Mouse (Mus musculus) MEL (cell line): Measurements from ENCODE around the gene Clmp. TPM values are rescaled to one million over a fixed set of nuclear protein-coding genes. Genes with fewer than 3 reads are reported as not detected.

ENCODE experiments used
- DNase-seq: peaks from one replicate; pipeline ENCODE4 v3.0.0; 2011; ENCODE audit warnings: low read depth, low spot score
- H3K27ac ChIP-seq: 2 replicates; pipeline ENCODE4 v1.5.1; 2012; ENCODE audit warnings: low read depth, mild to moderate bottlenecking, control low read depth, low read length, moderate library complexity; ENCODE audit not compliant: control insufficient read depth
- H3K27me3 ChIP-seq, 2 experiments: fragments of 150-350 bp in 1 of 2; sonication (generic) in 1 of 2; 2 replicates each; pipeline ENCODE4 v1.6.1; 2012; ENCODE audit warnings: low read length in 2 of 2, mild to moderate bottlenecking in 2 of 2, improper control_type of control experiment in 1 of 2, moderate library complexity in 1 of 2; ENCODE audit not compliant: insufficient read depth in 2 of 2, control insufficient read depth in 1 of 2
- H3K36me3 ChIP-seq, 2 experiments: 2 replicates each; pipeline ENCODE4 v1.6.1; 2012 to 2014; ENCODE audit warnings: low read length in 2 of 2, improper control_type of control experiment in 1 of 2, inconsistent platforms in 1 of 2, mild to moderate bottlenecking in 1 of 2; ENCODE audit not compliant: insufficient read depth in 2 of 2, control insufficient read depth in 1 of 2
- H3K4me1 ChIP-seq, 2 experiments: fragments of 150-350 bp in 1 of 2; sonication (generic) in 1 of 2; 2 replicates each; pipeline ENCODE4 v1.6.1; 2012; ENCODE audit warnings: low read length in 2 of 2, improper control_type of control experiment in 1 of 2, mild to moderate bottlenecking in 1 of 2; ENCODE audit not compliant: insufficient read depth in 2 of 2, control insufficient read depth in 1 of 2
- H3K4me3 ChIP-seq, 2 experiments: fragments of 150-350 bp in 1 of 2; sonication (generic) in 1 of 2; 2 replicates each; pipeline ENCODE4 v1.5.1; 2012; ENCODE audit warnings: low read depth in 2 of 2, low read length in 2 of 2, mild to moderate bottlenecking in 2 of 2, moderate library complexity in 2 of 2, control low read depth in 1 of 2, improper control_type of control experiment in 1 of 2; ENCODE audit not compliant: control insufficient read depth in 1 of 2, insufficient read depth in 1 of 2
- H3K79me2 ChIP-seq: 2 replicates; pipeline ENCODE4 v1.6.1; 2012; ENCODE audit warnings: mild to moderate bottlenecking, low read length, moderate library complexity; ENCODE audit not compliant: control insufficient read depth, poor library complexity, insufficient read depth
- H3K9ac ChIP-seq: 2 replicates; pipeline ENCODE4 v1.6.1; 2012; ENCODE audit warnings: low read depth, mild to moderate bottlenecking, control low read depth, low read length, moderate library complexity; ENCODE audit not compliant: control insufficient read depth, poor library complexity, severe bottlenecking
- H3K9me3 ChIP-seq: fragments of 150-350 bp; sonication (generic); replicated peaks from 2 replicates; pipeline ENCODE4 v1.6.1; 2012; ENCODE audit warnings: mild to moderate bottlenecking, low read length, improper control_type of control experiment, moderate library complexity; ENCODE audit not compliant: insufficient read depth
- BHLHE40 ChIP-seq: IDR thresholded peaks from 2 replicates; pipeline ENCODE4 v1.6.1; 2012; ENCODE audit warnings: low read depth, mild to moderate bottlenecking, inconsistent platforms, low read length, improper control_type of control experiment, borderline replicate concordance
- CTCF ChIP-seq, 3 experiments: IDR thresholded peaks in 2 of 3; conservative IDR thresholded peaks in 1 of 3; 2 replicates each; pipeline ENCODE4 v1.5.1; 2011 to 2012; ENCODE audit warnings: low read length in 3 of 3, low read depth in 2 of 3, mild to moderate bottlenecking in 2 of 3, improper control_type of control experiment in 1 of 3, inconsistent platforms in 1 of 3, mixed read lengths in 1 of 3, moderate library complexity in 1 of 3; ENCODE audit not compliant: control insufficient read depth in 1 of 3, insufficient read depth in 1 of 3, poor library complexity in 1 of 3, severe bottlenecking in 1 of 3
- EP300 ChIP-seq, 2 experiments: IDR thresholded peaks; 2 replicates each; pipeline ENCODE4 v1.6.1; 2011; ENCODE audit warnings: improper control_type of control experiment in 2 of 2, low read length in 2 of 2, low read depth in 1 of 2, mild to moderate bottlenecking in 1 of 2
- GABPA ChIP-seq: IDR thresholded peaks from 2 replicates; pipeline ENCODE4 v1.6.1; 2012; ENCODE audit warnings: low read depth, mild to moderate bottlenecking, inconsistent platforms, low read length, improper control_type of control experiment, moderate library complexity
- GATA1 ChIP-seq: IDR thresholded peaks from 2 replicates; pipeline ENCODE4 v1.6.1; 2011; ENCODE audit warnings: low read depth, low read length, improper control_type of control experiment
- HCFC1 ChIP-seq: IDR thresholded peaks from 2 replicates; pipeline ENCODE4 v1.6.1; 2012; ENCODE audit warnings: low read depth, mild to moderate bottlenecking, inconsistent platforms, low read length, improper control_type of control experiment, moderate library complexity
- MAFK ChIP-seq: IDR thresholded peaks from 2 replicates; pipeline ENCODE4 v1.6.1; 2011; ENCODE audit warnings: low read depth, mild to moderate bottlenecking, low read length, improper control_type of control experiment, borderline replicate concordance
- MAX ChIP-seq: IDR thresholded peaks from 2 replicates; pipeline ENCODE4 v1.6.1; 2011; ENCODE audit warnings: low read length, improper control_type of control experiment
- MEF2A ChIP-seq: IDR thresholded peaks from 2 replicates; pipeline ENCODE4 v1.6.1; 2014; ENCODE audit warnings: low read depth, mild to moderate bottlenecking, inconsistent platforms, low read length, improper control_type of control experiment; ENCODE audit not compliant: poor library complexity, insufficient replicate concordance, severe bottlenecking; ENCODE audit errors: extremely low read depth
- MXI1 ChIP-seq: IDR thresholded peaks from 2 replicates; pipeline ENCODE4 v1.6.1; 2011; ENCODE audit warnings: mild to moderate bottlenecking, low read depth, low read length, improper control_type of control experiment
- MYB ChIP-seq: IDR thresholded peaks from 2 replicates; pipeline ENCODE4 v1.6.1; 2011; ENCODE audit warnings: mild to moderate bottlenecking, low read depth, low read length, improper control_type of control experiment
- MYC ChIP-seq: IDR thresholded peaks from 2 replicates; pipeline ENCODE4 v1.6.1; 2011; ENCODE audit warnings: low read depth, mild to moderate bottlenecking, low read length, improper control_type of control experiment, moderate library complexity
- NELFE ChIP-seq: IDR thresholded peaks from 2 replicates; pipeline ENCODE4 v1.6.1; 2011; ENCODE audit warnings: low read depth, low read length, improper control_type of control experiment
- POLR2A ChIP-seq, 2 experiments: IDR thresholded peaks; 2 replicates each; pipeline ENCODE4 v1.6.1; 2011 to 2012; ENCODE audit warnings: low read length in 2 of 2, mild to moderate bottlenecking in 2 of 2, control low read depth in 1 of 2, improper control_type of control experiment in 1 of 2, low read depth in 1 of 2, moderate library complexity in 1 of 2; ENCODE audit not compliant: control insufficient read depth in 1 of 2, insufficient read depth in 1 of 2, poor library complexity in 1 of 2
- RAD21 ChIP-seq: IDR thresholded peaks from 2 replicates; pipeline ENCODE4 v1.6.1; 2011; ENCODE audit warnings: mild to moderate bottlenecking, low read depth, low read length, improper control_type of control experiment
- RCOR1 ChIP-seq: IDR thresholded peaks from 2 replicates; pipeline ENCODE4 v1.6.1; 2012; ENCODE audit warnings: low read depth, mild to moderate bottlenecking, inconsistent platforms, low read length, improper control_type of control experiment
- SMC3 ChIP-seq: IDR thresholded peaks from 2 replicates; pipeline ENCODE4 v1.6.1; 2011; ENCODE audit warnings: low read depth, low read length, improper control_type of control experiment
- TAL1 ChIP-seq: IDR thresholded peaks from 2 replicates; pipeline ENCODE4 v1.6.1; 2012; ENCODE audit warnings: mild to moderate bottlenecking, inconsistent platforms, low read length, moderate library complexity, mixed read lengths
- UBTF ChIP-seq: IDR thresholded peaks from 2 replicates; pipeline ENCODE4 v1.6.1; 2012; ENCODE audit warnings: low read depth, mild to moderate bottlenecking, inconsistent platforms, low read length, improper control_type of control experiment, moderate library complexity, borderline replicate concordance; ENCODE audit not compliant: insufficient read depth
- USF2 ChIP-seq, 2 experiments: IDR thresholded peaks; 2 replicates each; pipeline ENCODE4 v1.6.1; 2011 to 2012; ENCODE audit warnings: improper control_type of control experiment in 2 of 2, low read length in 2 of 2, borderline replicate concordance in 1 of 2, inconsistent platforms in 1 of 2, low read depth in 1 of 2, mild to moderate bottlenecking in 1 of 2; ENCODE audit not compliant: insufficient read depth in 1 of 2
- ZMIZ1 ChIP-seq: IDR thresholded peaks from 2 replicates; pipeline ENCODE4 v1.6.1; 2012; ENCODE audit warnings: low read depth, mild to moderate bottlenecking, inconsistent platforms, low read length, improper control_type of control experiment, moderate library complexity
- ZNF384 ChIP-seq: IDR thresholded peaks from 2 replicates; pipeline ENCODE4 v1.6.1; 2012; ENCODE audit warnings: low read depth, mild to moderate bottlenecking, inconsistent platforms, low read length, improper control_type of control experiment
- polyA plus RNA-seq, 2 experiments: library from polyadenylated mRNA; stranded (reverse) in 1 of 2; unstranded in 1 of 2; fragments of >175 nt in 1 of 2; fragments of >200 nt in 1 of 2; gene quantifications; 2 replicates each; pipeline versions ENCODE4 v1.2.1 to v1.2.4; 2012; ENCODE audit warnings: low replicate concordance in 2 of 2, low read depth in 1 of 2; ENCODE audit not compliant: insufficient read length in 2 of 2, insufficient read depth in 1 of 2, missing spikeins in 1 of 2
- total RNA-seq: library from RNA; depleted of rRNA; stranded (reverse); fragments of 300-350 nt; gene quantifications from 2 replicates; pipeline ENCODE4 v1.2.3, GENCODE M21; 2012

The Clmp gene
- total and polyA plus RNA-seq, 3 experiments, result not detected

GRCm38 (mm10) chr9:40687053-40687452 is 1.3 kb downstream of the Clmp start:
- Histone ChIP-seq H3K9me3 (no peaks in the 10 kb centered on the region), H3K79me2 (no peaks in the 10 kb centered on the region), H3K27ac (no peak overlapping the region), H3K36me3 (no peaks in the 10 kb centered on the region), H3K9ac (no peak overlapping the region), H3K27me3 (no peaks in the 10 kb centered on the region), H3K4me1 (no peaks in the 10 kb centered on the region), H3K4me3 (no peak overlapping the region)
- no peak for TF ChIP-seq ZMIZ1
- TF ChIP-seq MAX, result no peak
- TF ChIP-seq RCOR1, result no peak
- TF ChIP-seq UBTF, result no peak
- TF ChIP-seq POLR2A (IDR thresholded peaks at IDR 0.05; ENCODE audit: control insufficient read depth in 1 of 2, insufficient read depth in 1 of 2, low read depth in 1 of 2, low read length in 2 of 2, poor library complexity in 1 of 2), result no peak
- TF ChIP-seq BHLHE40, result no peak
- no peak for TF ChIP-seq MYB
- no peak for TF ChIP-seq GATA1
- no peak for TF ChIP-seq USF2 (IDR thresholded peaks at IDR 0.05; ENCODE audit: borderline replicate concordance in 1 of 2, insufficient read depth in 1 of 2, low read depth in 1 of 2, low read length in 2 of 2)
- no peak for TF ChIP-seq RAD21
- TF ChIP-seq GABPA, result no peak
- TF ChIP-seq EP300 (IDR thresholded peaks at IDR 0.05; ENCODE audit: low read depth in 1 of 2, low read length in 2 of 2), result no peak
- no peak for TF ChIP-seq MEF2A
- TF ChIP-seq CTCF (IDR thresholded peaks at IDR 0.05 in 2 of 3, conservative IDR thresholded peaks at IDR 0.05 in 1 of 3; ENCODE audit: control insufficient read depth in 1 of 3, insufficient read depth in 1 of 3, low read depth in 2 of 3, low read length in 3 of 3, poor library complexity in 1 of 3, severe bottlenecking in 1 of 3), result no peak
- TF ChIP-seq ZNF384, result no peak
- no peak for TF ChIP-seq MAFK
- no peak for DNase-seq

DNA sequence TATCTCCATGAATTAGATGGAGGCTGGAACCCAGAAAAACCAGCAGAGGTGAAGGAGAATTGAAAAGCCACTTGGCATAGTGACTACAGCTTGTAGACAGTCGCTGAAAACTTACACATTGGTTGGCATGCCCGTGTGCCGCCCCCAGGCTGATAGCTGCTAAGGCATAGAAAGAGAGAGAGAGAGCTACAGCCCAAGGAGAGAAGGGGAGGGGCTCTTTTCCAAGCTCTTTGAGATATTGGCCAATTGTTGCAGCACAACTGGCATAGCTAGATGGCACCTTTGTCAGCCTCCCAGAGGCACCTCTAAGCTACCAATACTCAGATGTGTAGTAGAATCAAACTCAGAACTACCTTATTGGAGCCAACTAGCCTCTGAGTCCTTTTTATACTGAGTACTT is 1.8 kb downstream of the Clmp start:
- Histone ChIP-seq H3K4me3 (no peak overlapping the region), H3K9me3 (no peaks in the 10 kb centered on the region), H3K27ac (no peak overlapping the region), H3K4me1 (no peaks in the 10 kb centered on the region), H3K9ac (no peak overlapping the region)
- no peak for DNase-seq
- TF ChIP-seq MYC (no peak), MAFK (no peak), SMC3 (no peak), NELFE (no peak), CTCF (IDR thresholded peaks at IDR 0.05 in 2 of 3, conservative IDR thresholded peaks at IDR 0.05 in 1 of 3; ENCODE audit: control insufficient read depth in 1 of 3, insufficient read depth in 1 of 3, low read depth in 2 of 3, low read length in 3 of 3, poor library complexity in 1 of 3, severe bottlenecking in 1 of 3) (no peak), MYB (no peak), TAL1 (no peak), HCFC1 (no peak), MXI1 (no peak), USF2 (IDR thresholded peaks at IDR 0.05; ENCODE audit: borderline replicate concordance in 1 of 2, insufficient read depth in 1 of 2, low read depth in 1 of 2, low read length in 2 of 2) (no peak)
- TF ChIP-seq, all 39 proteins: peak for 0
- Histone ChIP-seq H3K27me3 (no peaks in the 10 kb centered on the region), H3K36me3 (no peaks in the 10 kb centered on the region), H3K79me2 (no peaks in the 10 kb centered on the region)
